Mouse (Mus musculus): ENCODE data around the gene H2-DMb1. TPM values are rescaled to one million over a fixed set of nuclear protein-coding genes. Genes with fewer than 3 reads are reported as not detected.

H2-DMb1 gene
- polyA plus RNA-seq, 1 experiment from 2014 or later, result 0.29 TPM

DNA sequence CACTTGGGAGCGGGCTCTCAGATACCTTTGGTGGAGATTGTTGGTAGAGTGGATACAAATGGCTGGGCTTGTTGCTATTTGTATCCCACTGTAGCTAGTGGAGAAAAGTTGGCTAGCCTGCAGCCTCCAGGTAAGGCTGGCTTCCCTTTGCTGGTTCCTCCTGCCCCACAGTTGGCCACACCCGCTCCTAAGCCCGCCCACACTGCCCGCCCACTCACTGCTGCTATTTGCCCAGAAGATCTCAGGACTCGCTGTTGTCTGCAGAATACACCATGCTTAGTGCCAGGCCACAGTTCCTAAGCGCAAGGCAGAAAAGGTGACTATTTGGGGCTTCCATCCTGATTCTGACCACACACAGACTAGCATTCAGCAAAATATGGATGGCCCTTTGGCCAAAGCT is 25.4 kb upstream of the H2-DMb1 start:
- no peak overlapping the region for H3K4me2 ChIP-seq
- WGBS (ENCODE audit: insufficient replicate concordance), result 22% methylated on average over 6 of the region's 6 CpGs

GRCm38 (mm10) chr17:34128264-34128937 is 24.5 kb upstream of the H2-DMb1 start:
- no peak overlapping the region for H3K9ac ChIP-seq (ENCODE audit: low read depth, low read length)
- peak overlapping the region; percentile 19; the same call in 1 of the 2 replicates for H3K4me2 ChIP-seq
- H3K27me3 ChIP-seq (ENCODE audit: control insufficient read depth, insufficient read depth, low read length), result peaks cover 2% of the 10 kb centered on the region; the same call in 1 of the 2 replicates
- WGBS (ENCODE audit: insufficient replicate concordance), result 22% methylated on average over 13 of the region's 13 CpGs
- no peaks in the 10 kb centered on the region for H3K9me3 ChIP-seq (replicated peaks; ENCODE audit: control insufficient read depth, low read length)
- H3K4me1 ChIP-seq (ENCODE audit: control insufficient read depth, insufficient read depth, low read length), result peaks cover 11% of the 10 kb centered on the region
- ATAC-seq (replicated peaks; ENCODE audit: insufficient number of reproducible peaks, low FRiP score, low TSS enrichment), result no peak
- H3K27ac ChIP-seq (ENCODE audit: low read depth, low read length), result no peak overlapping the region
- no peaks in the 10 kb centered on the region for H3K36me3 ChIP-seq (ENCODE audit: control insufficient read depth, insufficient read depth, low read length)
- no peak overlapping the region for H3K4me3 ChIP-seq (ENCODE audit: low read depth, low read length)

More for the DNA sequence above, 25.4 kb upstream of the H2-DMb1 start:
- no peak overlapping the region for H3K27ac ChIP-seq (ENCODE audit: low read depth, low read length)
- H3K36me3 ChIP-seq (ENCODE audit: control insufficient read depth, insufficient read depth, low read length), result no peaks in the 10 kb centered on the region
- peaks cover 2% of the 10 kb centered on the region; the same call in 1 of the 2 replicates for H3K27me3 ChIP-seq (ENCODE audit: control insufficient read depth, insufficient read depth, low read length)
- H3K9me3 ChIP-seq (replicated peaks; ENCODE audit: control insufficient read depth, low read length), result no peaks in the 10 kb centered on the region
- H3K9ac ChIP-seq (ENCODE audit: low read depth, low read length), result no peak overlapping the region
- H3K4me1 ChIP-seq (ENCODE audit: control insufficient read depth, insufficient read depth, low read length), result peaks cover 11% of the 10 kb centered on the region
- no peak overlapping the region for H3K4me3 ChIP-seq (ENCODE audit: low read depth, low read length)
- ATAC-seq (replicated peaks; ENCODE audit: insufficient number of reproducible peaks, low FRiP score, low TSS enrichment), result no peak

DNA sequence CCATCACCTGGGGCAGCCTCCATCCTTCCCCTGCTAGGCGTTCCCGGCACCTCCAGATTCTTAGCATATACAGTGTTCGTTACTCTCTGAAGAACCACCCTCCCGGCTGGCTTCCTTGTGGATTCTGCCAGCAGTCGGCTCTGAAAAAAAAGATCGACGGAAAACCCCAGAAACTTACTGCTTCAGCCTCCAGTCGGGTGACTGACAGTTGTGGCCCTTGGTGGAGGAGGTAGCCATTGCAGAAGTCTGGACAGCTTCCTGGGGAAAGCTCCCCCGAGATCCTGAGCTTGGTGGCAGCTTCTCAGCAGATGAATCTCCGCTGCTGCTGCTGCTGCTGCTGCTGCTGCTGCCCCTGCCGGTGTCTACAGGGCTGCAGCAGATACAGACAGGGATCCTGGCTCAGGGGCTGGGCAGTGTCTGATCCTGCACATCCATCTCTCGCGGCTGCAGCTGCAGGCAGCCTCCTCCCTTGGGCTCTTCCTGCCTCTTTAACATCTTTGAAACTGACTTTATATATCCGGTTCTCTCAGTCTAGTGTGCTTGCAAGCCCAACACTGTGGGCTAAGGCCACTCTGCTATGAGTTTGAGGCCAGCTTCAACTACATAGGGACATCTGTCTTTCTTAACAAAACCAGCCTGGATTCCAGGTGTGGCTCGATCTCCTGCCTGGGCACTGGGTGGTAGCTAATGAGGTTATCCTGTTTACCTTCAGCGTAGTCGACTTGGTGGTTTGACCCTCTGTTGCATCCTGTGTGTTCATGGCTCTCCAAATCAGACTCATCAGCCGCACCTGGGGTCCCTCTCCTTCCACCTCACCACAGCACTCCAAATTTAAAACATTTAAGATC is 23.7 kb upstream of the H2-DMb1 start:
- H3K36me3 ChIP-seq (ENCODE audit: control insufficient read depth, insufficient read depth, low read length), result no peaks in the 10 kb centered on the region
- H3K9ac ChIP-seq (ENCODE audit: low read depth, low read length), result no peak overlapping the region
- no peak for ATAC-seq (replicated peaks; ENCODE audit: insufficient number of reproducible peaks, low FRiP score, low TSS enrichment)
- 18% methylated on average over 18 of the region's 18 CpGs for WGBS (ENCODE audit: insufficient replicate concordance)
- H3K4me1 ChIP-seq (ENCODE audit: control insufficient read depth, insufficient read depth, low read length), result peaks cover 4% of the 10 kb centered on the region
- no peak overlapping the region for H3K27ac ChIP-seq (ENCODE audit: low read depth, low read length)
- peak overlapping the region; percentile 8; the same call in 1 of the 2 replicates for H3K4me3 ChIP-seq (ENCODE audit: low read depth, low read length)
- peaks cover 2% of the 10 kb centered on the region; the same call in 1 of the 2 replicates for H3K27me3 ChIP-seq (ENCODE audit: control insufficient read depth, insufficient read depth, low read length)
- peak overlapping the region; percentile 19 for H3K4me2 ChIP-seq
- no peaks in the 10 kb centered on the region for H3K9me3 ChIP-seq (replicated peaks; ENCODE audit: control insufficient read depth, low read length)

GRCm38 (mm10) chr17:34130073-34130947 is 22.6 kb upstream of the H2-DMb1 start:
- H3K27me3 ChIP-seq (ENCODE audit: control insufficient read depth, insufficient read depth, low read length), result peaks cover 2% of the 10 kb centered on the region; the same call in 1 of the 2 replicates
- H3K4me2 ChIP-seq, result no peak overlapping the region
- H3K9me3 ChIP-seq (replicated peaks; ENCODE audit: control insufficient read depth, low read length), result no peaks in the 10 kb centered on the region
- no peak for ATAC-seq (replicated peaks; ENCODE audit: insufficient number of reproducible peaks, low FRiP score, low TSS enrichment)
- H3K9ac ChIP-seq (ENCODE audit: low read depth, low read length), result no peak overlapping the region
- H3K27ac ChIP-seq (ENCODE audit: low read depth, low read length), result no peak overlapping the region
- H3K4me1 ChIP-seq (ENCODE audit: control insufficient read depth, insufficient read depth, low read length), result peaks cover 4% of the 10 kb centered on the region
- H3K36me3 ChIP-seq (ENCODE audit: control insufficient read depth, insufficient read depth, low read length), result no peaks in the 10 kb centered on the region
- no peak overlapping the region for H3K4me3 ChIP-seq (ENCODE audit: low read depth, low read length)
- 78% methylated on average over 19 of the region's 19 CpGs for whole genome bisulfite sequencing (ENCODE audit: insufficient replicate concordance)

DNA sequence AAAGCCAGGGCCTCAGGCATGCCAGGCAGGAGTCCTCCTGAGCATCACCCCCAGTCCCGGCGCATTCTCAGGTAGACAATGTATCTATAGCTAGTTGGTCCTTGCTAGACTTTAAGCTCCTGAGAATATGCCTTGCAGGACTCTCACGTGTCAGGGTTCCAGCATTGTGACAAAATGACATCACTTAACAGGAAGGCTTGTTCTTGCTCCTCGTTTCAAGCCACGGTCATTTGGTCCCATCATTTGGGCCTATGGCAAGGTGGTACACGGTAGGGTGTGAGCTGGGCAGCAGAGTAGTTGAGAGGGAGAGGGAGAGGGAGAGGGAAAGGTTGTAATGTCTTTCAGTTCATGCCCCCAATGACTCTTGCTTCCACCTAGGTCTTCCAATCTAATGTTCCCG is 21.0 kb upstream of the H2-DMb1 start:
- Histone ChIP-seq H3K4me3 (ENCODE audit: low read depth, low read length) (no peak overlapping the region), H3K27me3 (ENCODE audit: control insufficient read depth, insufficient read depth, low read length) (peaks cover 10% of the 10 kb centered on the region)
- 78% methylated on average over 7 of the region's 7 CpGs for WGBS (ENCODE audit: insufficient replicate concordance)

DNA sequence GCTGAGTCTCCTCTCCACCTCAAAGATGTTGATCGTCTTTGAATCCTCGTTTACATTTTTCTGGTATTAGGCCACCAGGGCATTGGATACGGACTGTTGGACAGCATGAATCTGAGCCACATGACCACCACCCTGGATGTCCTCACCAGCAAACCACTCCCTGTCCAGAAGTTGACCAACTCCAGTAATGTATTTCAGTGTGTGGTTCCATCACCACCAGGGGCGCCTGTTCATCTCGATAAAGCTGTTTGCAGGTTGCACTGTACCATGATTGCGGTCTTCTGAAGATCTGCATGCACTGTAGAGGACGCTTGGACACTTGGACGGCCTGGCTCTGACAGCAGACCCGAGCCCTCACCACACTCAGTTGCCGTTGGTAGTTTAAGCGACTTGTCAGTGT is 19.6 kb upstream of the H2-DMb1 start:
- Histone ChIP-seq H3K4me2 (no peak overlapping the region), H3K4me1 (ENCODE audit: control insufficient read depth, insufficient read depth, low read length) (0 out of 2 replicates have a peak, but pooled peaks cover 3% of the 10 kb centered on the region), H3K9me3 (replicated peaks; ENCODE audit: control insufficient read depth, low read length) (no peaks in the 10 kb centered on the region), H3K27me3 (ENCODE audit: control insufficient read depth, insufficient read depth, low read length) (peaks cover 24% of the 10 kb centered on the region), H3K27ac (ENCODE audit: low read depth, low read length) (no peak overlapping the region), H3K9ac (ENCODE audit: low read depth, low read length) (no peak overlapping the region), H3K4me3 (ENCODE audit: low read depth, low read length) (no peak overlapping the region), H3K36me3 (ENCODE audit: control insufficient read depth, insufficient read depth, low read length) (no peaks in the 10 kb centered on the region)
- WGBS (ENCODE audit: insufficient replicate concordance), result 75% methylated on average over 11 of the region's 11 CpGs
- ATAC-seq (replicated peaks; ENCODE audit: insufficient number of reproducible peaks, low FRiP score, low TSS enrichment), result no peak

More for the DNA sequence above, 21.0 kb upstream of the H2-DMb1 start:
- ATAC-seq (replicated peaks; ENCODE audit: insufficient number of reproducible peaks, low FRiP score, low TSS enrichment), result no peak
- no peak overlapping the region for H3K27ac ChIP-seq (ENCODE audit: low read depth, low read length)
- H3K4me2 ChIP-seq, result no peak overlapping the region
- H3K9ac ChIP-seq (ENCODE audit: low read depth, low read length), result no peak overlapping the region
- peaks cover 7% of the 10 kb centered on the region; the same call in 1 of the 2 replicates for H3K4me1 ChIP-seq (ENCODE audit: control insufficient read depth, insufficient read depth, low read length)
- H3K9me3 ChIP-seq (replicated peaks; ENCODE audit: control insufficient read depth, low read length), result no peaks in the 10 kb centered on the region
- no peaks in the 10 kb centered on the region for H3K36me3 ChIP-seq (ENCODE audit: control insufficient read depth, insufficient read depth, low read length)

DNA sequence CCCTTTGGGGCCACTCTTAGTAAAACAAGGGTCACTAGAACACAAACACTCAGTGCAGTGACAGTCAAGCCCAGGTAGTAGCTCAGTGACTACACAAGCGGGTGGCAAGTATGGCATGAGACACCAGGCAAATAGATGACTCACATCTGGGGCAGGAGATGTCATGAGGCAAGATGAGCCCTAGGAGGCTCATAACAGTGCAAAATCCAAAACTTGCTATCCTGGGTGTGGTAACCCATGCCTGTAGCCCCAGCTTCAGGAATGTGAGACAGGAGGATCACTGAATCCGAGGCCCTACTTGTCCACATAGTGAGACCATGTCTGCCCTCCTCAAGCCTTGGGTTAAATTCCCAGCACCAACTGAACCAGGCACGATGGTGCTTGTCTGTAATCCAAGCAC is 18.4 kb upstream of the H2-DMb1 start:
- no peak overlapping the region for H3K9ac ChIP-seq (ENCODE audit: low read depth, low read length)
- no peaks in the 10 kb centered on the region for H3K36me3 ChIP-seq (ENCODE audit: control insufficient read depth, insufficient read depth, low read length)
- no peak overlapping the region for H3K27ac ChIP-seq (ENCODE audit: low read depth, low read length)
- no peak overlapping the region for H3K4me2 ChIP-seq
- ATAC-seq (replicated peaks; ENCODE audit: insufficient number of reproducible peaks, low FRiP score, low TSS enrichment), result no peak
- peaks cover 33% of the 10 kb centered on the region for H3K27me3 ChIP-seq (ENCODE audit: control insufficient read depth, insufficient read depth, low read length)
- no peaks in the 10 kb centered on the region for H3K9me3 ChIP-seq (replicated peaks; ENCODE audit: control insufficient read depth, low read length)
- H3K4me3 ChIP-seq (ENCODE audit: low read depth, low read length), result no peak overlapping the region
- 79% methylated on average over 3 of the region's 3 CpGs for WGBS (ENCODE audit: insufficient replicate concordance)
- 0 out of 2 replicates have a peak, but pooled peaks cover 3% of the 10 kb centered on the region for H3K4me1 ChIP-seq (ENCODE audit: control insufficient read depth, insufficient read depth, low read length)
